Mouse (Mus musculus): ENCODE measurements around the gene Sigmar1. TPM values are rescaled to one million over a fixed set of nuclear protein-coding genes. Genes with fewer than 3 reads are reported as not detected.
"Not testable (repeated sequence)": the region's sequence is repeated elsewhere in the genome, so short reads cannot be mapped to it uniquely, and the experiment has no call there.

The Sigmar1 gene
- polyA plus RNA-seq, 1 experiment from 2014 or later, result 79.3 TPM

DNA sequence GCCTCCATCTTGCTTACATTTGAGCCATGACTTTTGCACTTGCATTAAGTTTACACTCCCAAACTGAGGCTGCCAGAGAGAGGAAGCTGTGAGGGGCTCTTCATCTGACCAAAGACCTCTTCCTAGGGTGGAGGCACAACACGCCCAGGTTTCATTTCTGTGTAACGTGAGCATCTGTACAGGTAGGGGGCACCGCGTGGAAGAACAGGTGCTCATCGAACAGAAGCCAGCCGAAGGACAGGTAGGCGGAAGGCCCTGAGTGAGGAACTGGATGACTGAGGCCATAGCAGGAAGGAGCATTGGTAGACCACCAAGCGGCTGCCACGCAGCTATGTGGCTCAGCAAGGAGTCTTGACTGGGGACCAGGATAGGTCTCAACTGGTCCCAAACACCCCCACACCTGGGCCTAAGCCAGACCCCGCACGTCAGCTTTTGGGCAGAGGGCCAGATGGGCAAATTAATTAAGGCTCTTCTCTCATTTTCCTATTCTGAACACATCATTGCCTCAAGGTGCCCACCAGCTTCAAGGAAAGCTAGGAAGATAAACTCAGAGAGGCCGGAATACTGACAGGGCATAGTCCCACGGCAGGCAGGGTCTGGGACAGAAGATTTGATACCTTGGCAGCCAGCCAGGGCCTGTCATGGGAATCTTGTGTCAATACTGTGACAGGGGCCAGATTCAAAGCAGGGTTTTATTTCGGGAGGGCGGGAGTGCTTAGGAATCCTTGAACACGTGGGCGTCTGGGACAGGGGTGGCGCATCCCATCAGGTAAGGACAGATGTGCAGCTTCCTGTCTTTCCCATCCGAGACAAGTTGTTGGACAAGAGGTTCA, 49.8 kb downstream of the Sigmar1 start:
- Histone ChIP-seq H3K4me1 (replicated peaks) (peaks cover 27% of the 10 kb centered on the region), H3K9me3 (no peaks in the 10 kb centered on the region), H3K9ac (no peak overlapping the region), H3K36me3 (no peaks in the 10 kb centered on the region), H3K4me3 (no peak overlapping the region), H3K27me3 (no peaks in the 10 kb centered on the region), H3K27ac (replicated peaks) (no peak overlapping the region), H3K4me2 (no peak overlapping the region)
- 53% methylated on average over 19 of the region's 19 CpGs for WGBS
- ATAC-seq (ENCODE audit: low FRiP score, low read depth), result 0 out of 2 replicates have a peak, but pooled peaks have one; percentile 6

DNA sequence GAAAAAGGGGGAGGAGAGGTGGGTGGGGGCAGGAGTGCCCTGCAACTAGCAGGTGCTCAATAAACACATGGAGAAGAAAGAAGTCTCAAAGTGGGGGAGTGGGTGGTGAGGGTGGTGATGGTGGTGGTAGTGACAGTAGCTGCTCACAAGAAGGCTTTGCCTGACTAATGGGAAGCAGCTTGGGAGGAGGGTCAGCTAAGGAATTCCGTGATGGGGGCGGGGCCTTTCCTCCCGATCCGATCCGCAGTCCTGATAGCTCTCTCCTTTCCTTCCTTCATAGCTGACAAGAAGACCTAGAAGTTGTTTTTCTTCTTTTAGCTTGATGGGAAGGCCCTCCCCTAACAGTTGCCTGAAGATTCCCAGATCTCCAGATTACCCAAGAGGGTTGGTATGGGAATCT, 51.3 kb downstream of the Sigmar1 start:
- Histone ChIP-seq H3K4me2 (no peak overlapping the region), H3K27ac (replicated peaks) (no peak overlapping the region), H3K36me3 (no peaks in the 10 kb centered on the region), H3K27me3 (no peaks in the 10 kb centered on the region), H3K9me3 (no peaks in the 10 kb centered on the region), H3K4me3 (no peak overlapping the region), H3K9ac (no peak overlapping the region), H3K4me1 (replicated peaks) (peaks cover 26% of the 10 kb centered on the region)
- WGBS, result 4% methylated on average over 5 of the region's 5 CpGs
- no peak for ATAC-seq (ENCODE audit: low FRiP score, low read depth)

DNA sequence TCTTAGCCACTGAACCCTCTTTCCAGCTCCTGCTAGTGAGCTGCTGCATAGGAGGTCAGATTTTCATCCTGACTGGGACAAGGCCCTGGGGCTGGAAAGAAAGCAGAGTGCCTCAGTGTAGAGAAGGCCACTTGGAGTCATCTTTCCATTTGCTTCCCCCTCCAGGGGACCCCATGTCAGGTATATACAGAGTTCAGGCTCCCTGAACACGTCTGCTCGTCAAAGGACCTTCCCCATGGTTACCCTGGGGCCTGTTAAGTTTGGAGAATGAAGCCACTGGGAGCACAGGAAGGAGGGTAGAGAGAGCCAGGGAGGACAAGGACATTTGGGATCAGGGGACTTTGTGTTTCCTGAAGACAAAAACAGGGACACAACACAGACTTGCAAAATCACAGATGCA, 53.7 kb downstream of the Sigmar1 start:
- not testable (repeated sequence) for H3K9me3 ChIP-seq; ATAC-seq (ENCODE audit: low FRiP score, low read depth); H3K27ac ChIP-seq (replicated peaks); H3K27me3 ChIP-seq; H3K4me2 ChIP-seq; H3K4me3 ChIP-seq; H3K9ac ChIP-seq; H3K36me3 ChIP-seq
- 69% methylated on average over 2 of the region's 2 CpGs for WGBS
- H3K4me1 ChIP-seq (replicated peaks), result peaks cover 16% of the 10 kb centered on the region

DNA sequence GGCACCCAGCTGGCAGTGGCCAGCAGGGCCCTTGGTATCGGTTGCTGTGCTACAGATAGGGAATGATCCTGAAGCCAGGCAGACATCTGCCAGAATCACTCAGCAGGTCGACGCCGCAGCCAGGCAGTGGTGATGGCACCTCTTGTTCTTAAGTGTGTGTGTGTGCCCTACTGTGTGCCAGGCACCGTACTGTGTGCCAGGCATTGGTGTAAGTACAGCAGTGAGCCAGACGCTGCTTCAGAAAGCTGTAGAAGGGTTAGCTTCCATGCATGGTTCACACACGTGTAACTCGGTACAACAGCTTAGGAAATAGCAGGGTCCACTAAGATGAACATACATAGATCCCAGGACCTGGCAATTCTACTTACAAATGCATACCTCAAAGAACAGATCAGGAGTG, 55.7 kb downstream of the Sigmar1 start:
- not testable (repeated sequence) for H3K4me1 ChIP-seq (replicated peaks); H3K4me2 ChIP-seq; H3K9ac ChIP-seq; H3K36me3 ChIP-seq; ATAC-seq (ENCODE audit: low FRiP score, low read depth); H3K9me3 ChIP-seq; H3K4me3 ChIP-seq; H3K27ac ChIP-seq (replicated peaks); H3K27me3 ChIP-seq
- WGBS, result 87% methylated on average over 3 of the region's 8 CpGs

DNA sequence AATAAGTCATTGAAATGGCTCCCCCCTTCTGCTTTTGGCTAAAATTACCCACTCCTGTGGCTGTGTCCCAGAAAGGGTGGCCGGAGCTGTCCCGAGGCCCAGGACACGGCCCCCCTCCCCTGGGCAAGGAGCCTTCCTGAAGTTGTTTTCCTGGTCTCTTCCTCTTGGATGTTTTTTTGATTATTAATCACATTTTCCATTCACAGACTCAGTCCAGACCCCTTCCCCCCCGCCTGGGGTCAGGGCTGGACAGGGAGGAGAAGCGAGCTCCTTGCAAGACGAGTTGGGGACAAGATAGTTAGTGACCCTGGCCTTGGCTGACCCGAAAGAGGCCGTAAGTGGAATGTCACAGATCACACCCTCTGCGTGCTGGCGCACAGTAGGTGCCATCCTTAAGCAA, 56.2 kb downstream of the Sigmar1 start, which contains the start of gene Il11ra1:
Gene Il11ra1, plus strand, starts transcription at position 207 of the 400 bp plus-strand sequence.
- H3K9ac ChIP-seq; H3K36me3 ChIP-seq; H3K4me1 ChIP-seq (replicated peaks); ATAC-seq (ENCODE audit: low FRiP score, low read depth); H3K4me3 ChIP-seq; H3K9me3 ChIP-seq; H3K27ac ChIP-seq (replicated peaks); H3K27me3 ChIP-seq: not testable (repeated sequence)
- peak within 1 kb of the TSS; percentile 41 for H3K4me2 ChIP-seq
- WGBS, result 86% methylated on average over 10 of the region's 10 CpGs

DNA sequence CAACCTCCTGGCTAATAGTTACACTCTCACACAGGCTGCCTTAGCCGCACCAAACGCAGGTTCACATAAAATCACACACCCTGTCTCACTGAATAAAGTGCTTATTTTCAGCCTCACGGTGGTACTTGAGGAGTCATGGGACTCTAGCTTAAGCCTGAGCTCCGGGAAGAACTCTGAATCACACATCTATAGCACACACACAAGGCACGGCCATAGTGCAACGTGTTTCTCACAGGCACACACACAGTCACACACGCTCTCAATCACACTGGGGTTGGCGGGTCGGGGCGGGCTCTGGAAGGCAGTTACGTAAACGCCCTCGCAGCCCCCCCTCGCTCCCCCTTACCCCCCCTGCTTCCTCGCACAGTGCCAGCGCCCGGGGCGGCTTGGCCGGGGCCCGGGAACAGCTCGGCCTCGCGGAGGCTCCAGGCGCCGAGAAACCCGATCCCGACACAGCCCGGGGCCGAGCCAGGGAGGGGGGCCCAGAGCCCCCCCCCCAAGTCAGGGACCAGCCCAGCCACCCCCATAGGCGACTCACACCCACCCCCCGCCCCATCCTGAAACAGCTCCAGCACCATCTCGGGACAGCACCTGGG, 57.4 kb downstream of the Sigmar1 start:
- H3K4me1 ChIP-seq (replicated peaks); H3K9me3 ChIP-seq; H3K4me3 ChIP-seq; H3K36me3 ChIP-seq; H3K27ac ChIP-seq (replicated peaks); H3K9ac ChIP-seq; H3K27me3 ChIP-seq; ATAC-seq (ENCODE audit: low FRiP score, low read depth): not testable (repeated sequence)
- 7% methylated on average over 24 of the region's 32 CpGs for WGBS
- peak overlapping the region; percentile 41 for H3K4me2 ChIP-seq

DNA sequence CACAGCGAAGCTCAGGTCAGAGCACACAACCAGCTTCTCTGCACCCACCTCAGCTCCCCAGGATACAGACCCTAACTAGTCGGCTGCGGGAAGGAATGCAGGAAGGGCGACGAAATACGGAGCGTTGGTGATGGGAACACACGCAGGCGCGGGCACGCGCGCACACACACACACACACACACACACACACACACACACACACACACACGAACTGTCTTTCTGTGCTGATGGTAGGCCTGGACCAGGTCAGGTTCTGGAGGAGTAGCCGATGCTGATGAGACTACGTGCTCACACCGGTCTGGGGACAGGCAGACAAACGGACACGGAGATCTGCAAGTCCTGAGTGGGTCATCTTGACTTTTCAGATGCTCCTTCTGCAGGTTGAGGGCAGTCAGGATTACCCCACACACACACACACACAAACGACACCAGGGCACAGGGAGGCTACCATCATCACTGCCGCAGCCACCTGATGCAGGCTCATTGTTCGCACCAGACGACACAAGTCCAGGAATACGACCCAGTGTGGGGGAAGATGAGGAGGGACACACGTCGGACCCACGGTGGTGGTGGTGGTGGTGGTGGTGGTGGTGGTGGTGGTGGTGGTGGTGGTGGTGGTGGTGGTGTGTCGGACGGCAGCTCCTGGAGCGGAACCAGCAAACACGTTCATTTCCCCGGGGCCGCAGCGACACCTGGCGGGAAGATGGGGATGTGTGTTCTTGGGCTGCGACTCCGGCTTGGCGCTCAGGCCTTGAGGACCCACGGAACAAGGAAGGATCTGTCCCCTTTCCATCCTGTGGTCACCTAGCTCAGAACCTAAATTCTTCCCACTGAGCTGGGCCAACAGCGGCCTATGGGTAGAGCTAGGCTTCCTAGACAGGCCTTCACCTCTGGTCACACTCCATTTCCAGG, 58.8 kb downstream of the Sigmar1 start, which contains the start of gene Cntfr:
Gene Cntfr, minus strand, starts transcription at position 160 of the 912 bp plus-strand sequence.
- H3K4me1 ChIP-seq (replicated peaks); H3K36me3 ChIP-seq; H3K27ac ChIP-seq (replicated peaks); H3K9me3 ChIP-seq; H3K27me3 ChIP-seq; H3K9ac ChIP-seq; ATAC-seq (ENCODE audit: low FRiP score, low read depth): not testable (repeated sequence)
- WGBS, result 15% methylated on average over 35 of the region's 40 CpGs
- Histone ChIP-seq H3K4me2 (peak within 1 kb of the TSS; percentile 45), H3K4me3 (peak within 1 kb of the TSS; percentile 24)

DNA sequence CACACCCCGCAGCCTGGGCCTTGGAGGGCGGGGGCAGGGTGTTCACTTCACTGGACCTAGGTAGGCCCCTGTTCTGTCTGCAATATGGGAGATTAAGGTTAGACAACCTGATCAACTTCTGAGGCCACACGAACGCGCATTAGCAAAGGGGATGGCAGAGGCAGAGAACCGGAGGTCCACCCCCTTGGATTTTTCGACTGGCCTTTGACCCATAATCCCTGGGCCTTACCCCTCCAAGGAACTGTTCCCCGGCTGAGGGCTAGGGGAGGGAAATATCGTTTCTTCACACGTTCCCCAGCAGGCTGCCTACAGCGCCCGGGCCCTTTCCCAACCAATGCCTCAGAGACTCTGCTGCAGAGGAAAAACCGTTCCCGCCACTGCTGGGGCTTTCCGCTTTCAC, 59.5 kb downstream of the Sigmar1 start:
- not testable (repeated sequence) for H3K9ac ChIP-seq; H3K36me3 ChIP-seq; H3K4me3 ChIP-seq; H3K4me2 ChIP-seq; H3K27me3 ChIP-seq; ATAC-seq (ENCODE audit: low FRiP score, low read depth); H3K4me1 ChIP-seq (replicated peaks); H3K9me3 ChIP-seq; H3K27ac ChIP-seq (replicated peaks)
- WGBS, result 9% methylated on average over 15 of the region's 15 CpGs

DNA sequence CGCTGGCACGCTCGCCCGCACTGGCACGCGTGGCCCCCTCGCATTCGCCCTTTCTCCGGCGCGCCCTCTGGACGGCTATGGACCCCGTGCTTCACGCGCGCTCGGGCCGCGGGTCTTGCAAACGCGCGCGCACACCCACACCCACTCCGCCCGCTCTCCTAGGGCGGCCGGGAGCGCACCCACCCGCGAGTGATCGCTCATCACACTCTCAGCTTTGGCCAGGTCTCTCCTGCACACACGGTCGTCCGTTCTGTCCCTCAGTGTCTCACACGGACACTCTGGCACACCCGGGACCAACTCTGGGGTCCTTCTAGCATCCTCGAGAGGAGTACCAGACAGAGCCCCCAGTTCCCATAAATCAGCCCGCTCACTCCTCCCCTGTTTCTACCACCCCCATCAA, 60.2 kb downstream of the Sigmar1 start:
- ATAC-seq (ENCODE audit: low FRiP score, low read depth); H3K36me3 ChIP-seq; H3K9me3 ChIP-seq; H3K9ac ChIP-seq; H3K4me1 ChIP-seq (replicated peaks); H3K27me3 ChIP-seq; H3K27ac ChIP-seq (replicated peaks): not testable (repeated sequence)
- peak overlapping the region; percentile 45 for H3K4me2 ChIP-seq
- peak overlapping the region; percentile 24 for H3K4me3 ChIP-seq
- 2% methylated on average over 17 of the region's 38 CpGs for WGBS

DNA sequence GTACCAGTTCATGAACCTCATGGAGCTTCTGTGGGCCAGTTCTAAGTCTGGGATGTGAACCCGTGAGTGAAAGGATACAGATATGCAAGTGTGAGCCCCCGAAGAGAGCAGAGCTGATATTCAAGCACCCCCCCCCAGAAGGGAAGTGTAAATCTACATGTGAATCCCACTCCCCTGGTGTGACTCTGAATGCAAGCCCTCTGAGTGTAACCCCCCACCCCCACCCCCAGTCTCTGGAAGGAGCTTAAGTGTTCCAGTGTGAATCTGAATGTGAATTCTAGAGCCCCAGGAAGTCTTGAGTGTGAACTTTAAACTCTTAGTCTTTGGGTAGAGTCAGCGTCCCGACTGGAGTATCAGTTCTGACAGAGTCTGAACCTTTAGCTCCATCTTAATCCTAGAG, 62.4 kb downstream of the Sigmar1 start:
- H3K36me3 ChIP-seq; H3K9me3 ChIP-seq; H3K27ac ChIP-seq (replicated peaks); H3K4me3 ChIP-seq; ATAC-seq (ENCODE audit: low FRiP score, low read depth); H3K4me1 ChIP-seq (replicated peaks); H3K27me3 ChIP-seq; H3K9ac ChIP-seq: not testable (repeated sequence)
- H3K4me2 ChIP-seq, result peak overlapping the region; percentile 24; the same call in 1 of the 2 replicates
- 6% methylated on average over 4 of the region's 4 CpGs for WGBS

DNA sequence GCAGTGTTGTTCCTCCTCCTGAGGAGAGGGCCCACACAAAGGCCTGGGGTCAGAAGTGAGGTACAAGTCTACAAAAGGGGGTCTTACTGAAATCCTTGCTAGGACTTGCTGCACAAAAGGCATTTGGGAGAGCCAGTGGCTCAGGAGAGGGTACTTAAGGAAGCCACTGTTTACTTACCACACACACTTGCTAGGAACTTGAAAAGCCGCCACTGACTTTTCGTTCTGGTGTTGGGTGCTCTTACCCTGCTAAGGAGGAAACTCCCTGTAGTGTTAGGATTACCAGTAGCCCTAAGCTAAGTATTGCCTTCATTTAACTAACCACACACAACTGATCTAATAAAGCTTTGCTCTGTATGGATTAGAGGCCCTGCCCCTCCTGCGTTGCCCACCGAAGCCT, 65.9 kb downstream of the Sigmar1 start:
- H3K4me1 ChIP-seq (replicated peaks); H3K9ac ChIP-seq; H3K4me2 ChIP-seq; H3K36me3 ChIP-seq; H3K4me3 ChIP-seq; H3K9me3 ChIP-seq; ATAC-seq (ENCODE audit: low FRiP score, low read depth); H3K27ac ChIP-seq (replicated peaks); H3K27me3 ChIP-seq: not testable (repeated sequence)
- WGBS, result no CpG with 5 or more reads among the region's 4 CpGs

DNA sequence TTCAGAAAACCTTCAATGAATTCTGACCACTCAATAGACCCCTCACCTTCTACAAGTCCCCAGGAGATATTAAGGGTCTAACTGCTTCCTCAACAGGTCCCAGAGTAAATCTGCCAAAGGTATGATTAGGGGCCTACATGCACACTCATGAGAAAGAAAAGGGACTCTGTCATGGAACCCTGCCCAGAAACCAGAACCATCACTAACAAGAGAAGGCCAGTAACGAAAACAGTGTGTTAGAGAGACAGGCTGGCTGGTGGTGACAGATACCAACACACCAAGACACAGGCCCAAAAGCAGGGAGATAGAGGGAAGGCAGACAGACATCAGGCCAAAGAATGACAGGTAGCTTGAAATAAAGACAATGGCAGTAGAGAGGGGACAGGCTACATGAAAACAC, 67.4 kb downstream of the Sigmar1 start:
- H3K4me1 ChIP-seq (replicated peaks), result peaks cover 15% of the 10 kb centered on the region
- not testable (repeated sequence) for H3K4me2 ChIP-seq; H3K27ac ChIP-seq (replicated peaks); H3K9ac ChIP-seq; H3K9me3 ChIP-seq; ATAC-seq (ENCODE audit: low FRiP score, low read depth); H3K27me3 ChIP-seq; H3K36me3 ChIP-seq; H3K4me3 ChIP-seq
- 27% methylated on average over 1 of the region's 1 CpGs for WGBS
